Mouse (Mus musculus) limb, embryonic 10.5 days (tissue): Measurements from ENCODE around the gene Ddx47. TPM values are rescaled to one million over a fixed set of nuclear protein-coding genes. Genes with fewer than 3 reads are reported as not detected.

Source experiments
- DNase-seq: peaks from one replicate; pipeline ENCODE4 v3.0.0-alpha.2; 2017; ENCODE audit warnings: low spot score
- H3K27ac ChIP-seq: fragments of 300-500 bp; sonication (generic); 2 replicates; pipeline ENCODE4 v1.5.1; 2016; ENCODE audit warnings: mild to moderate bottlenecking
- H3K27me3 ChIP-seq: fragments of 300-500 bp; sonication (generic); 2 replicates; pipeline ENCODE4 v1.6.1; 2016; ENCODE audit warnings: low read depth, mild to moderate bottlenecking; ENCODE audit not compliant: poor library complexity, severe bottlenecking
- H3K36me3 ChIP-seq: fragments of 300-500 bp; sonication (generic); 2 replicates; pipeline ENCODE4 v1.6.1; 2016; ENCODE audit warnings: mild to moderate bottlenecking, moderate library complexity
- H3K4me1 ChIP-seq: fragments of 300-500 bp; sonication (generic); 2 replicates; pipeline ENCODE4 v1.6.1; 2016
- H3K4me3 ChIP-seq: fragments of 300-500 bp; sonication (generic); 2 replicates; pipeline ENCODE4 v1.5.1; 2016; ENCODE audit warnings: mild to moderate bottlenecking, moderate library complexity
- H3K9me3 ChIP-seq: fragments of 300-500 bp; sonication (generic); replicated peaks from 2 replicates; pipeline ENCODE4 v1.6.1; 2016; ENCODE audit warnings: mild to moderate bottlenecking
- WGBS: fragments of 180-500 bp; shearing (Covaris S2); methylation state at CpG from one replicate; pipeline ENCODE4 v1.1.7; 2016; 5-methylcytosine and 5-hydroxymethylcytosine counted together
- polyA plus RNA-seq: library from polyadenylated mRNA; unstranded; fragments of >200 nt; fragmentation: Nextera tagmentation; extraction: Ambion mirVana; gene quantifications from 2 replicates; pipeline ENCODE4 v1.2.1, GENCODE M21; 2016

Gene Ddx47
- polyA plus RNA-seq, 1 experiment from 2014 or later: 134 TPM

DNA sequence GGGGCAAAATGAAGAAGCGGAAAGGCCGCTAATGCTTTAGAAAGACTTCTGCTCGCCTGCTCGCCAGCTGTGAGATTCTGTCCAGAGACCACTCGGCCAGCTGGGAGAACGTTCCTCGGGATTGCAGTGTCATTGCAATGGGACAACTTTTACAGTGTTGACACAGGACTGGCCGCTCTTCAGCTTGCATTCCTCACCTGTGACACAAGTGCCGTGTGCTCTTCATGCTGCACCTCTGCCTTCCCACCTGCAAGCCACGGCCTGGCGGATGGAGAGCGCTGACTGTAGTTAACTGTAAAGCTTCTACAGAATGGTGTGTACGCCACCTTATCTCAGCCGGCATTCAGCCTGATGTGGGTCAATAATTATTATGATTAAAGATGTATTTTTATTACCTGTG lies 12.0 kb downstream of the Ddx47 start:
- Histone ChIP-seq H3K27me3 (no peaks in the 10 kb centered on the region), H3K9me3 (no peaks in the 10 kb centered on the region), H3K4me3 (no peak overlapping the region), H3K36me3 (peaks cover 72% of the 10 kb centered on the region), H3K4me1 (no peaks in the 10 kb centered on the region), H3K27ac (no peak overlapping the region)
- WGBS: 93% methylated on average over 14 of the region's 14 CpGs
- DNase-seq: no peak

DNA sequence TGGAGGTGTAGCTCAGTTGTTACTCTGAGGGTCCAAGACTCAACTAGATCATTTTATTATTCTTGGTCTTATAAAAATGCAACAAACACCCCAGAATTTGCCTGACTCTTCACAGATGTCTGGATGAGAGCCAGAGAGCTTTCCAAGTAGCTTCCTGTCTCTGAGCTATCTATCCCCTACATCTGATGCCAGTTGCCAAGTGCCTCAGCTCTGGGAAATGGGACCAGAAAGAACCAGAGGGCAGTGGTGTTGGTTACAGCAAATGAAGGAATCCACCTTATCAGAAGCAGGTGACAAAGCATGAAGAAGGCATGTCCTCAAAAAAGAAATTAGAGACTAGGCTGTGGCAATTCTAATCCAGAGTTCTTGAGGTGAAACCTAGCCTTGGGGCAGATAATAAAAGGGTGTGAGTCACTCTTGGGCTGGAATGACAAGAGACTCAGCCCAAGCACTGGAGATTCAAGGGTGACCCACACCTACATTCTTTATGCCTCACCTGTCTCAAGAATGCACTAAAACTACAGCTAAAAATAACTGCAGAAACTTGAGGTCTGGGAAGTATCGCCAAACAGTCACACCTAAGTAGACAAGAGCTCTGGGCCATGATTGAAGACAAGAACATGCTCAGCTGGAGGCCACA lies 13.5 kb downstream of the Ddx47 start:
- DNase-seq: no peak
- Histone ChIP-seq H3K27ac (no peak overlapping the region), H3K36me3 (peaks cover 57% of the 10 kb centered on the region), H3K4me1 (peaks cover 4% of the 10 kb centered on the region; the same call in 1 of the 2 replicates), H3K9me3 (no peaks in the 10 kb centered on the region), H3K4me3 (no peak overlapping the region), H3K27me3 (no peaks in the 10 kb centered on the region)
- 94% methylated on average over 1 of the region's 1 CpGs for WGBS

DNA sequence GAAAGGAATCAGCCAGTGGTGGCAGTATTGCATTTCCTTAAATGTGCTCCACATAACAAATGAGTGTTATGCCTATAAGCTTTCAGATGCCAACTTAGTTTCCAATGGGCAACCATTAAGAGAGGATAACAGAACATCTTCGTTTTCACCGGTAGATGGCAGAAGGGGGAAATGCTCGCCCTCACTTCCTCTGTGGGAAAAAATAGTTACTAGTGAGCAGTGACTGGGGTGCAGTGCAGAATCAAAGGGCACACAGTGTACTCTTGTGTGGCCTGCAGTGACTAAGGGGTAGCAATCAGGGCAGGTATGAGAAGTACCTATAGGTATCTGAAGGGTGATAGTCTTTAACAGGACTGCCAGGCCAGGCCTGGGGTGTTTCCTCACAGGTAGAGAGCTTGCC lies 14.8 kb downstream of the Ddx47 start:
- H3K4me1 ChIP-seq: peaks cover 4% of the 10 kb centered on the region; the same call in 1 of the 2 replicates
- H3K27me3 ChIP-seq: no peaks in the 10 kb centered on the region
- H3K27ac ChIP-seq: no peak overlapping the region
- H3K9me3 ChIP-seq: no peaks in the 10 kb centered on the region
- peaks cover 44% of the 10 kb centered on the region for H3K36me3 ChIP-seq
- DNase-seq: no peak
- H3K4me3 ChIP-seq: no peak overlapping the region
- 8% methylated on average over 3 of the region's 3 CpGs for whole genome bisulfite sequencing

DNA sequence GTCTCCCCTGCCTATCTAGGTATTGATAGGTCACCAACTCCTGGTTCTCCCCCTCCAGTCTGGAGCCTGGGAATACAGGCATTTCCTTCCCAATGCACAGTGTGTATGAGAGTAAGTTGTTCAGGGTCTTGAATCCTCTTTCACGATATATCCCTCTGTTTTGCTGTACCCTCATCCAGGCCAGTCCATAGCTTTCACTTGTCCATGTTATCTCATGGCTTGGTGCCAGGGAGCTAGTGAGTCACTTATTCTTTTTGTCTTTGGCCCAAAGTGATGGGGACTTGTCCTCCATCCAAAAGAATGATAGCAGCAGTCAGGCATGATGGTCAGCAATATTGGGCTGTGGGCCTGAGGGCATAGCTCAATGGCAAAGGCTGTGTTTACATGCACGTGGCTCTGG lies 15.3 kb downstream of the Ddx47 start:
- H3K27me3 ChIP-seq: no peaks in the 10 kb centered on the region
- no peaks in the 10 kb centered on the region for H3K9me3 ChIP-seq
- no peak overlapping the region for H3K4me3 ChIP-seq
- no peak overlapping the region for H3K27ac ChIP-seq
- WGBS: 91% methylated on average over 2 of the region's 2 CpGs
- peaks cover 38% of the 10 kb centered on the region for H3K36me3 ChIP-seq
- H3K4me1 ChIP-seq: peaks cover 4% of the 10 kb centered on the region; the same call in 1 of the 2 replicates
- DNase-seq: no peak

DNA sequence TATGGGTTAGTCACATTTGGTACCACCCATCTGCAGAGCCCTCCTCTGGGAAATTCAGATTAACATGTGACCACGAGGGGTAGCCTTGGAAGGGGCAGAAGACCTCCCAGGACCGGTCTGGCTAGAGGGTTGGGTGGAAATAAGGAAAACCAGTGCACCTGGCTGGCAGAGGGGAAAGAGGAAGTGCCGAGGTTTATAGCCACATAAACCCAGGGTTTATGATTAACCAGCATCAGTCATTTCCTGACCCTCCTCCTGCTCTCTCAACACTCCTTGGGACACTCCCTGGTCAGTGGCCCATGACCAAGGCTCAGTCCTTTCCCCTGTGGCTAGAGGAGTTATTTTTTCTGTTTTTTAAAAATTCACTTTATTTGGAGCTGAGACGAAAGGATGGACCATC lies 17.8 kb downstream of the Ddx47 start:
- H3K4me3 ChIP-seq: no peak overlapping the region
- H3K27ac ChIP-seq: no peak overlapping the region
- DNase-seq: no peak
- H3K27me3 ChIP-seq: no peaks in the 10 kb centered on the region
- H3K9me3 ChIP-seq: no peaks in the 10 kb centered on the region
- H3K4me1 ChIP-seq: peaks cover 4% of the 10 kb centered on the region; the same call in 1 of the 2 replicates
- WGBS: 66% methylated on average over 4 of the region's 4 CpGs
- H3K36me3 ChIP-seq: peaks cover 14% of the 10 kb centered on the region

DNA sequence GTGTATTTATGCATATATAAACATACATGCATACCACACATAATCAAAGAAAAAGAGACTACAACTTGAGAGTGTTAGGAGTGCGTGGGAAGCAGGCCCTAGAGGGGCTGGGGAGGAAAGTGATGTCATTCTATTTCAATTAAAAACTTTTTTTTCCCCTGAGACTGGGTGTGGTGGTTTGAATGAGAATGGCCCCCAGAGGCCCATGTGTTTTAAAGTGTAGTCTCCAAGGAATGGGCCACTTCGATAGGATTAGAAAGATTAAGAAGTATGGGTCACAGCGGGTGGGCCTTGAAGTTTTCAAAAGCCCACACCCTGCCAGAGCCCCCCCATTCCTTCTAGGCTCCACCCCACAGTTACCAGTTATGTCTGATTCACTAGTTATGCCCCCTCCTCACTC lies 27.3 kb downstream of the Ddx47 start:
- Histone ChIP-seq H3K9me3 (no peaks in the 10 kb centered on the region), H3K27ac (no peak overlapping the region), H3K4me3 (no peak overlapping the region), H3K4me1 (peaks cover 12% of the 10 kb centered on the region), H3K27me3 (peaks cover 32% of the 10 kb centered on the region), H3K36me3 (no peaks in the 10 kb centered on the region)
- 73% methylated on average over 3 of the region's 3 CpGs for WGBS
- no peak for DNase-seq

DNA sequence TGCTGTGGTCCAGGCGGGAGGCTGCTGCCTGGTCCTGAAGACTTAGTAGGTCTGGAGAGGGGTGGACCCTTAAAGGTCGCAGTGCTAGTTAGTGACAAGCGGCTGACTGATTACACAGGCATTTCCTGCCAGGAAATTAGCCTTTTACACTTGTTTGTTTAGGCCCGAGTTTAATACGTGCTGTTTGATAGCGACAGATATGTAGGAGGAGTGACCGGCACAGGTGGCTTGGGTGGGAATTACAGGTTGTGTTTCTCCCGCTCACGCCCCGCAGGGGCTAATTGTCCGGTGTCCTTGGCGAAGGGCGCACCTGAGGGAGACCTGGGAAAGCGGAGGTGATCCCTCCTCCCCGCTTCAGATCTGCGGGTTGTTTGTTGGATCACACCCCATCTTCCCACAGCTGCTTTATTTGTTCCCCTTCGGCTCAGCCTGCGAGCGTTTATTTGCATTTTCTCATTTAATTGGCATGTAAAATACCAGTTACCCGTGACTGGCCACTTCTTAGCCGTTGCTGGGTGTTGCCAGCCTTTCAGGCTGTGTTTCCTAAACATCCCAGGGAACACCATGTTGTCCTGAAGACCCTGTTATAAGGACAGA lies 29.0 kb downstream of the Ddx47 start:
- 2% methylated on average over 21 of the region's 21 CpGs for WGBS
- peaks cover 32% of the 10 kb centered on the region for H3K27me3 ChIP-seq
- H3K9me3 ChIP-seq: no peaks in the 10 kb centered on the region
- H3K4me1 ChIP-seq: peaks cover 12% of the 10 kb centered on the region
- DNase-seq: peak; percentile 34
- no peak overlapping the region for H3K27ac ChIP-seq
- H3K4me3 ChIP-seq: peak overlapping the region; percentile 31
- H3K36me3 ChIP-seq: no peaks in the 10 kb centered on the region

DNA sequence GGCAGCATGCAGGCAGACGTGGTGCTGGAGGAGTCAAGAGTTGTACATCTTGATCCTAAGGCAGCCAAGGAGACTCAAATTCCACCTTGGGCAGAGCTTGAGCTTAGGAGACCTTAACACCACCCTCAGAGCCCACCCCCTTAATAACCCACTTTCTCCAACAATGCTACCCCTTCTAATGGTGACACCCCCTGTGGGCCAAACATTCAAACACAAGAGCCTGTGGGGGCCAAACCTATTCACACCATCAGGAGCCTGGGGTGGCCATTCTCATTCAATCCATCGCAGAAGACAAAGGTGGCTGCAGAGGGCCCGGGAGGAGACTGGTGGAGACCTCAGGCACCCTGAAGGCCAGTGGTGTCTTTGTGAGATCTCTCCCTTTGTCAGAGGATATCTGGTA lies 30.5 kb downstream of the Ddx47 start:
- no peaks in the 10 kb centered on the region for H3K9me3 ChIP-seq
- WGBS: 79% methylated on average over 3 of the region's 3 CpGs
- H3K36me3 ChIP-seq: no peaks in the 10 kb centered on the region
- no peak overlapping the region for H3K27ac ChIP-seq
- H3K27me3 ChIP-seq: peaks cover 32% of the 10 kb centered on the region
- H3K4me3 ChIP-seq: no peak overlapping the region
- peaks cover 12% of the 10 kb centered on the region for H3K4me1 ChIP-seq
- no peak for DNase-seq

DNA sequence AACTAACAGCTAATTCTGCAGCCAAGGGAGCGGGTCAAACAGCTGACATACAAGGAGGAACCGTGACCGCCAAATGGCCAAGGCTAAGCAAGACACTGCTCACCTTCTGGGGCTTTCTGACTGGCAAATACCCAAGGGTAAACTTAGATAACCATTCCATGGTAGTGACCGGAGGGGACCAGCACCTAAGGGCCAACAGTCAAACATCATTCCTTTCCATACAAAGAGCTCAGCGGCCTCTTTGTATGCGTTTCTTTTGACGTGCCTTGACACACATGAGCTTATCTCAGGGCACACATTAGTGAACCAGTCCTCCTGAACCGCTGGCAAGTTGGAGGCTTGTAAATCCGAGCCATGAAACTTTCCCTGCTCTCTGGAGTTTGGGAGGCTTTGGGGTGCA lies 35.9 kb downstream of the Ddx47 start:
- H3K27ac ChIP-seq: no peak overlapping the region
- DNase-seq: no peak
- WGBS: 75% methylated on average over 9 of the region's 9 CpGs
- no peaks in the 10 kb centered on the region for H3K9me3 ChIP-seq
- no peaks in the 10 kb centered on the region for H3K36me3 ChIP-seq
- peaks cover 8% of the 10 kb centered on the region for H3K27me3 ChIP-seq
- H3K4me3 ChIP-seq: no peak overlapping the region
- H3K4me1 ChIP-seq: peaks cover 10% of the 10 kb centered on the region; the same call in 1 of the 2 replicates

DNA sequence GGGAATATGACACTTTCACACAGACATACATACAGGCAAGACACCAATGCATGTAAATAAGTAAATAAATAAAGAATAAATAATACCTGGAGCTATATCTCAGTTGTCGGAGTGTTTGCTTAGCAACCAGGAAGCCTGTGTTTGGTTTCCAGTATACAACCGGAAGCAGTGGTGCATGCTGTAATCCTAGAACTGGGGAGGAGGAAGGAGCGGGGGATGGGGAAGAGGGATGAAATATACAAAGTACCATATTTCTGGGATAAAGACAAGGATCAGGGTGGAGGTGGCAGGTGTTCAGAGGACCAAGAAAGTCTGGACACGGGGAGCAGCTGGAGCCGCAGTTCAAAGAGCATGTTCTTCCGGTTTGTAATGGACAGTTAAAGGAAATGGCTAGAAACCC lies 37.1 kb downstream of the Ddx47 start:
- Histone ChIP-seq H3K9me3 (no peaks in the 10 kb centered on the region), H3K4me1 (peaks cover 10% of the 10 kb centered on the region; the same call in 1 of the 2 replicates)

DNA sequence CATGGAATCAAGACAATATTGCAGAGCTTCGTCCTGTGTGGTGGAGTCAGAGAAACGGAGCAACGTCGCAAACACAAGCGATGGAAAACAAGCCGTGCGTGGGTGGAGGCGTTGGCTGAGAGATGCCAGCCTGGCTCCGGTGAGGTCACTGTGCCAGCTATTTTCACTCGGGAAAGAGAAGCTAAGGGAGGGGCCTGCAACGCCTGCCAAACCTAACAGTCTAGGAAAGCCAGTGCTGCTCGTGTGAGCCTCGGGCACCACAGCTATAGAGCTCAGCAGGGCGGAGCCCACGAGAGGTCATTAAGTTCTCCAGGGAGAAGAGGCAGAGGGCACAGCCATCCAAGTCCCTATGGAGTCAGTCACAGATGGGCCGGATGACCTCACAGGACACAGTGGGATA lies 37.5 kb downstream of the Ddx47 start:
- Histone ChIP-seq H3K9me3 (no peaks in the 10 kb centered on the region), H3K4me3 (no peak overlapping the region), H3K27me3 (peaks cover 8% of the 10 kb centered on the region), H3K4me1 (peaks cover 10% of the 10 kb centered on the region; the same call in 1 of the 2 replicates), H3K36me3 (no peaks in the 10 kb centered on the region), H3K27ac (peak overlapping the region; percentile 14; the same call in 1 of the 2 replicates)
- DNase-seq: no peak
- WGBS: 77% methylated on average over 16 of the region's 16 CpGs

More for the DNA sequence above, 37.1 kb downstream of the Ddx47 start:
- WGBS: 82% methylated on average over 6 of the region's 6 CpGs
- Histone ChIP-seq H3K36me3 (no peaks in the 10 kb centered on the region), H3K27ac (no peak overlapping the region), H3K4me3 (no peak overlapping the region), H3K27me3 (peaks cover 8% of the 10 kb centered on the region)
- no peak for DNase-seq

DNA sequence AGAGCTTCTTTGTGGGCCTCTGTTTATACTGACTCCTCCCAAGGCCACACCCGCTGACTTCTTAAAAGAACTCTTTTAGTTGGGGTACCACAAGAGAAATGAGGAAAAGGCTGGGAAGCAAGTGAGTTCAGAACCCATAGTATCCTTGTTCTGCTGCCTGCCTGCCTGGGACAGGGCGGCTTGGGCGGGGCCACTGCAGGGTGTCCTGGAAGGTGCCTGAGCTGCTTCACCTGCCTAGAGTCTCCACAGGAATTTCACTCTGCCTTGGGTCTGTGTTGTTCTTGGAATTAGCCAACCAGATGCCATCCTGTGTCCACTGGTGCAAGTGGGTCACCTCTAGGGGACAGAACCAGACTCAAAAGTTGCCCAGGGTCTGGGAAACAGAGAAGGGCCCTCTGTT lies 42.4 kb downstream of the Ddx47 start:
- 74% methylated on average over 3 of the region's 3 CpGs for WGBS
- Histone ChIP-seq H3K27me3 (no peaks in the 10 kb centered on the region), H3K4me3 (no peak overlapping the region), H3K27ac (no peak overlapping the region), H3K4me1 (peaks cover 5% of the 10 kb centered on the region; the same call in 1 of the 2 replicates), H3K9me3 (no peaks in the 10 kb centered on the region), H3K36me3 (no peaks in the 10 kb centered on the region)
- DNase-seq: no peak

DNA sequence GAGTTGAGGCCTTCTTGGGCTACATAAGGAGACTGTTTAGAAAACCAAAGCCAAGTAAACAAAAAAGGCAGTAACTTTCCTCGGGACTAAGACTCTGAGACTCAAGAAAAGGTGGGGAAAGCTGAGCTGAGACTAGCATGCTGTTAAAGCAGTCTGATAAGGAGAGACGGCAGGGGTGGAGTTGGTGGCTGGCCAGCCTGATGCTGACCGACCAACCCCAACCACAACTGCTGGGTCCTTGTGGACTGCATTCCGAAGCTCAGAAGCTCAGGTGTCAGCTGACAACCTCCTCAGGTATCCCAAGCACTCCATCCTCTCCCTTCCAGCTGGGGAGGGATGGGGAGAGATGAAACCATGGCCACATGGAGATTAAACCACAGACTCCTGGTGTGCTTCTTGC lies 44.5 kb downstream of the Ddx47 start:
- Histone ChIP-seq H3K9me3 (no peaks in the 10 kb centered on the region), H3K4me3 (no peak overlapping the region), H3K36me3 (no peaks in the 10 kb centered on the region), H3K27me3 (no peaks in the 10 kb centered on the region), H3K4me1 (no peaks in the 10 kb centered on the region), H3K27ac (no peak overlapping the region)
- 40% methylated on average over 4 of the region's 4 CpGs for WGBS
- no peak for DNase-seq
